Mouse (Mus musculus) G1E (cell line): ENCODE measurements around the gene Jpt1.

Experiments
- CTCF ChIP-seq: IDR thresholded peaks from 2 replicates; pipeline ENCODE4 v1.5.1; 2012; ENCODE audit warnings: low read depth, low read length, inconsistent platforms, mixed read lengths
- TAL1 ChIP-seq: conservative IDR thresholded peaks from 2 replicates; pipeline ENCODE4 v1.6.1; 2012; ENCODE audit warnings: low read depth, low read length, inconsistent platforms, mixed read lengths

DNA sequence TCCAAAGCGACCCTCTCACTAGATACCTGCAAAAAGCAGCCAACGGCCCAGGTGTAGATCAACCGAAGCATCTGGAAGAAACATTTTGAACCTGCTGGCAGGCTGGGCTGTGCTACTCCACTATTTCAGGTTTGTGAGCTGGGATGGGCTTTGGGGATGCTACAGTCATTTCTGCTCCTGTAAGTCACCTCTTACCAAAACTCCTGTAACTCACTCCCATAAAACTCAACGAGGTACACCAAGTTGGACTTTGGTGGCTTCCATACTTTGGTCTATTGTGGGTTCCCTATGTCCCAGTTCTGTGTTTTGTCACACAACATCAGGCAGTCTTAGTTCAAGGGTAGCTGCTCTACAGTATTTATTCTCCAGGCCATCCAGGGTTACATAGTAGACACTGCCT, 6.9 kb upstream of the Jpt1 start:
- TF ChIP-seq CTCF (no peak), TAL1 (no peak)
